Mouse (Mus musculus): Measurements from ENCODE around the gene Dennd2c. TPM values are rescaled to one million over a fixed set of nuclear protein-coding genes. Genes with fewer than 3 reads are reported as not detected.

Dennd2c gene
- polyA plus RNA-seq (2014; fragmentation: Illumina TruSeq; extraction: RNeasy Lipid Tissue Mini Kit (QIAGEN cat#74804); ENCODE audit: low read depth, low replicate concordance), result 2.4 TPM

DNA sequence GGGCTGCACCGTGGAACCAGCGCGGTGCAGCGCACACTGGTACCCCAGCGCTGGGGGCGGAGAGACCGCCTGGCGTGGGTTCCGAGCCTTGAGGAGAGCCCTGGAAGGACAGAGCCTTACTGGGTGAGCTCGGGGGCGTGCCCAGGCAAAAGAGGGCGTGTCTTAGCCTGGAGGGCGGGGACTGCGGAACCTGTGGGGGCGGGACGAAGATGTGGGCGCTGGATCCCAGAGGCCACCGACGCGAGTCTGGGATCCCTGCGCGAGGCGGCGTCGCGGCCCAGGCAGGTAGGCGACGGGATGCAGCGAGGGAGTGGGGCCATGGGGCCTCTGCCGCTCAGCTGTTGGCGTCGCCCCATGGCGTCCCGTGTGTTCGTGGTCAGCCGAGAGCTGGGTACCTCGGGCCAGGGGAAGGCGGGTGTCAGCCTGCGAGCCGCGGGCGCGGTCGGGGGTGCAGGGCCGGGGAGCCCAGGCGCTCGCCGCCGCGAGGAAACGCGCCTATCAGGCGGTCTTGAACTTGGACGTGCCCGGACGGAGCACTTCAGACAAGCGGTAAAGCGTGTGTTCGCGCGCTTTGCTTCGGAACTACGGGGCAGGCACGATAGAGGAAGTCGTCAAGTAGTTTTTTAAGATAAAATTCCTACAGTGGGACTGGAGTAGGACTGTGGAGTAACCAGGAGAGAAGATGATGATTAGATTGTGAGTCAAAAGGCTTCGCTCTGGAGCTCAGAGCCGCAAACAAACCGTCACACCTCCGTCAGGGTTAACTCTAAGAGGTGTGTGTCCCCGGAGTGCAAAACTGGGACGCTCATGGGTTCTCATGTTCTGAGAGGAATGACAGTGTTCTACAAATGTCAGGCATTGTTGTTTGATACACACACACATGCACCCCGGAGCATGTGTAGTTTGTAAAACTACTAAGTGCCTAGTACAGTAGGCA, at the start of gene Dennd2c:
TSS of gene Dennd2c (plus strand) at position 151 of the 937 bp plus-strand sequence.

DNA sequence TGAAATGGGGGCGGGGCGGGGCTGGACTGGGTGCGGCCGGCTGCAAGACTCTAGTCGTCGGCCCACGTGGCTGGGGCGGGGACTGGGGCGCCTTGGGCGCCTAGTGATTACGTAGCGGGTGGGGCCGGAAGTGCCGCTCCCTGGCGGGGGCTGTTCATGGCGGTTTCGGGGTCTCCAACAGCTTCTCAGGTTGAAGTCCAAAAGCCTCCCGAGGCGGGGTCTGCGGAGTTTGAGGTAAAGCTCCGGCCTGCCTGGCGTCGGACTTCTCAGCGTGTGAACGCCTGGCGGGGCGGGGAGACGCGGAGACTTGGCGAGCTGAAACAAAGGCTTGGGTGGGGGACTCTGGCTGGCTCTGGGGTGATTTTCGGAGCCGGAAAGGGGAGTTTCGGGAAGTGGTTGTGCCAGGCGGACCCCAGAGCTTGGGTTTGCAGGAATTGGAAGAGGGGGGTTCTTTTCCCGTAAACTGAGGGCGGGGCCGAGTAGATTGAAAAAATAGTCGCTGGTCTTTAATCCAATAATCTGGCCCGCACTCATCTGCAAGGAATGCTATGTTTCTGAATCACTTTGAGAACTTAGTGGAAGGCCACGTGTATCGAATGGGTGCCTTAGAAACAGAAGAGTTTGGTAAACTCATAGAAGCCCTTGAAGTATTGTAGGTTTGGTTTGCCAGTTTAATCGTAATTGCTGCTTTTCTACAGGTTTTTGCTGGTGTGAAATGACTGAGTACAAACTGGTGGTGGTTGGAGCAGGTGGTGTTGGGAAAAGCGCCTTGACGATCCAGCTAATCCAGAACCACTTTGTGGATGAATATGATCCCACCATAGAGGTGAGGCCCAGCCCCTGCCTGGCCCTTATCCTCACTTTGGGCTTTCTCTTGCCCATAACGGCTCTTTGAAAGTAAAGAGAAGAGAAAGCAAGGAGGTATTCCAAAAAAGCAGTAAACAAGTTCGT, 43.9 kb upstream of the Dennd2c start, which contains the start of gene Nras:
TSS of gene Nras (plus strand) at position 79 of the 951 bp plus-strand sequence.

DNA sequence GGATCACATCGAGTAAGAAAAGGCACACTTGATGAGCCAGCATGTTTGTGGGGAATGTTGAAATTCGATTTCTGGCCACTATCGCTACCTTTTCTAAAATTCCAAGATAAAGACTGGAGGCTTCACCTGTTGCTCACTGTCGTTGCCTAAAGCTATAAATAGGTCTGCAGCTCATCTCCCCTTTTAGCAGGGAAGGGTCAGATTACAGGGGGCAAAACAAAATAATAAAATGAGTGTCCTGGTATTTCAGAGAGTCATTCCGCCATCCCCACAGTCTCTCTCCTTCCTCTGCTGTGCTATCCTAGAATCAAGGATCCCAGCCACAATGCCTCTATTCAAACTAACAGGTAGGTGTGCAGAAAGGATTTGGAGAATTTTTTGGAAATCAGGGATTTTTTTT, 28.6 kb upstream of the Dennd2c start, which contains the start of gene Ampd1:
TSS of gene Ampd1 (plus strand) at position 244 of the 400 bp plus-strand sequence.

DNA sequence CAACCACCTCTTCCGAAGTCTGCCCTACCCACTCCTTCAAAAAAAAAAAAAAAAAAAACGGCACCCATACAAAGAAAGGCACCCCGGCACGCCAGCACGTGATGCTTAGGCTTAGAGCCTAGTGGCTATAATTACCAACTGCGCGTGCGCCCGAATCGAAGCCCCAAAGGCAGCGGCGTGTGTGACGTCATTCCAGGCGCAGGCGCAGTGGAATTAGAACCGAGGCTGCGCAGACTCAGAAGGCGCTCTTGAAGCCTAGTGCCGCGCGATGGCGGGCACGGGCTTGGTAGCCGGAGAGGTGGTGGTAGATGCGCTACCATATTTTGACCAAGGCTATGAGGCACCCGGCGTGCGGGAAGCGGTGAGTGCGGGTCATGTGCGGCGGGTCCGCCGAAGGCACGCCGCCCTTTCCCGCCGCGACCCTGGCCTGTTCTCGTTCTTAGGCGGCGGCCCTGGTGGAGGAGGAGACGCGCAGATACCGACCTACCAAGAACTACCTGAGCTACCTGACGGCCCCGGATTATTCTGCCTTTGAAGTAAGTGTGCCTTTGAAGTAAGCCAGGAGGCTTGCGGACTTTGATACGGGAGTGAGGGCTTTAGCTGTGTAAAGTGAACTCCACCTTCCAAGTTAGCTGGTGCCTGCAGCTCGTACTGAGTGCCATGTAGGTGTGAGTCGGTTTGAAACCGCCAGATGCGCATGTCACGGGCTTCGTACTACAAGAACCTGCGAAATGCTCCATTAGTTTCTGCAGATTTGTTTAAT, 69.3 kb downstream of the Dennd2c start, which contains the start of gene Bcas2:
TSS of gene Bcas2 (plus strand) at position 151 of the 763 bp plus-strand sequence.

Other genes starting within 250 kb of the Dennd2c start
- not detected for gene Sycp1, start 166.5 kb upstream of the Dennd2c start, polyA plus RNA-seq (2014; fragmentation: Illumina TruSeq; extraction: RNeasy Lipid Tissue Mini Kit (QIAGEN cat#74804); ENCODE audit: low read depth, low replicate concordance)
- gene Nr1h5, start 138.5 kb upstream of the Dennd2c start, polyA plus RNA-seq (2014; fragmentation: Illumina TruSeq; extraction: RNeasy Lipid Tissue Mini Kit (QIAGEN cat#74804); ENCODE audit: low read depth, low replicate concordance), result not detected
- 47.5 TPM for gene Sike1, start 106.9 kb upstream of the Dennd2c start, polyA plus RNA-seq (2014; fragmentation: Illumina TruSeq; extraction: RNeasy Lipid Tissue Mini Kit (QIAGEN cat#74804); ENCODE audit: low read depth, low replicate concordance)
- gene Csde1, start 82.2 kb upstream of the Dennd2c start, polyA plus RNA-seq (2014; fragmentation: Illumina TruSeq; extraction: RNeasy Lipid Tissue Mini Kit (QIAGEN cat#74804); ENCODE audit: low read depth, low replicate concordance), result 907 TPM
- gene Nras, start 44.3 kb upstream of the Dennd2c start, polyA plus RNA-seq (2014; fragmentation: Illumina TruSeq; extraction: RNeasy Lipid Tissue Mini Kit (QIAGEN cat#74804); ENCODE audit: low read depth, low replicate concordance), result 49.0 TPM
- gene Ampd1, start 28.6 kb upstream of the Dennd2c start, polyA plus RNA-seq (2014; fragmentation: Illumina TruSeq; extraction: RNeasy Lipid Tissue Mini Kit (QIAGEN cat#74804); ENCODE audit: low read depth, low replicate concordance), result 3.3 TPM
- 113 TPM for gene Bcas2, start 69.1 kb downstream of the Dennd2c start, polyA plus RNA-seq (2014; fragmentation: Illumina TruSeq; extraction: RNeasy Lipid Tissue Mini Kit (QIAGEN cat#74804); ENCODE audit: low read depth, low replicate concordance)
- 127 TPM for gene Trim33, start 176.7 kb downstream of the Dennd2c start, polyA plus RNA-seq (2014; fragmentation: Illumina TruSeq; extraction: RNeasy Lipid Tissue Mini Kit (QIAGEN cat#74804); ENCODE audit: low read depth, low replicate concordance)

Measured in adrenal gland, adult 10 weeks (tissue).